Mouse (Mus musculus): ENCODE results near the gene Nrap. TPM values are rescaled to one million over a fixed set of nuclear protein-coding genes. Genes with fewer than 3 reads are reported as not detected.

Nrap gene
- polyA plus RNA-seq, 1 experiment from 2014 or later: 0.22 TPM

- no peaks in the 10 kb centered on the region for H3K27me3 ChIP-seq (replicated peaks; ENCODE audit: control insufficient read depth, insufficient read depth, low read length)
- ATAC-seq: no peak
- H3K27ac ChIP-seq (ENCODE audit: low read length): no peak within 1 kb of the TSS
- no peak within 1 kb of the TSS for H3K4me2 ChIP-seq (ENCODE audit: low read length)
- no peak within 1 kb of the TSS for H3K9ac ChIP-seq (replicated peaks; ENCODE audit: low read depth, low read length)
- H3K4me3 ChIP-seq (replicated peaks; ENCODE audit: low read length): no peak within 1 kb of the TSS
- 73% methylated on average over 7 of the region's 7 CpGs for WGBS
- H3K36me3 ChIP-seq (ENCODE audit: control insufficient read depth, insufficient read depth): no peaks in the 10 kb centered on the region
- peaks cover under 1% of the 10 kb centered on the region for H3K4me1 ChIP-seq (replicated peaks; ENCODE audit: control insufficient read depth, insufficient read depth, low read length)
- no peaks in the 10 kb centered on the region for H3K9me3 ChIP-seq (ENCODE audit: control insufficient read depth, low read length)
These were observed 103.0 kb downstream of the Nrap start, which contains the start of gene Habp2 for GRCm38 (mm10) chr19:56286866-56287265. TSS of gene Habp2 (plus strand) at chr19:56287137.

DNA sequence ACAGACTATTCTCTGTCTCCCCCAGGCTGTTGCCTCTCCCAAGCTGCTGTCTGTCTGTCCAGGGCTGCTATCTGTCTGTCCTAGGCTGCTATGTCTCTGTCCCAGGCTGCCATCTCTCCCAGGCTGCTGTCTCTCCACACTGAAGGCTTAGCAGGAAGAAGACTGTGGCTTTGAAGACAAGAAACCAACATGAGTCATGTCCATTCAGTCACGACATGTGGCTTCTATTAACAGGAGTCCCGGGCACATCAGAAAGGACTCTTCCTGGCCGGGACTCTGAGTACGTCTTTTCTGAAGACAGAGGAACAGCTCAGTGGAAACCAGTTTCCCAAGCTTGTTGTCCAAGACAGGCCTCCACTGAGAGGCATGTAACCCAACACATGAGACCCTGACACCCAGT is 104.6 kb downstream of the Nrap start:
- 80% methylated on average over 4 of the region's 4 CpGs for WGBS
- Histone ChIP-seq H3K4me3 (replicated peaks; ENCODE audit: low read length) (no peak overlapping the region), H3K4me2 (ENCODE audit: low read length) (no peak overlapping the region)

GRCm38 (mm10) chr19:56278366-56278765 is 111.5 kb downstream of the Nrap start:
- no peak overlapping the region for H3K9ac ChIP-seq (replicated peaks; ENCODE audit: low read depth, low read length)
- H3K36me3 ChIP-seq (ENCODE audit: control insufficient read depth, insufficient read depth): no peaks in the 10 kb centered on the region
- no peaks in the 10 kb centered on the region for H3K4me1 ChIP-seq (replicated peaks; ENCODE audit: control insufficient read depth, insufficient read depth, low read length)
- 88% methylated on average over 11 of the region's 11 CpGs for WGBS
- ATAC-seq: no peak
- no peaks in the 10 kb centered on the region for H3K27me3 ChIP-seq (replicated peaks; ENCODE audit: control insufficient read depth, insufficient read depth, low read length)
- H3K27ac ChIP-seq (ENCODE audit: low read length): no peak overlapping the region
- H3K4me2 ChIP-seq (ENCODE audit: low read length): no peak overlapping the region
- H3K4me3 ChIP-seq (replicated peaks; ENCODE audit: low read length): no peak overlapping the region
- no peaks in the 10 kb centered on the region for H3K9me3 ChIP-seq (ENCODE audit: control insufficient read depth, low read length)

More for the DNA sequence above, 104.6 kb downstream of the Nrap start:
- H3K36me3 ChIP-seq (ENCODE audit: control insufficient read depth, insufficient read depth): no peaks in the 10 kb centered on the region
- H3K9me3 ChIP-seq (ENCODE audit: control insufficient read depth, low read length): no peaks in the 10 kb centered on the region
- no peak overlapping the region for H3K9ac ChIP-seq (replicated peaks; ENCODE audit: low read depth, low read length)
- no peak overlapping the region for H3K27ac ChIP-seq (ENCODE audit: low read length)
- no peak for ATAC-seq
- no peaks in the 10 kb centered on the region for H3K4me1 ChIP-seq (replicated peaks; ENCODE audit: control insufficient read depth, insufficient read depth, low read length)
- H3K27me3 ChIP-seq (replicated peaks; ENCODE audit: control insufficient read depth, insufficient read depth, low read length): no peaks in the 10 kb centered on the region

GRCm38 (mm10) chr19:56277951-56278350 is 111.9 kb downstream of the Nrap start:
- Histone ChIP-seq H3K27me3 (replicated peaks; ENCODE audit: control insufficient read depth, insufficient read depth, low read length) (no peaks in the 10 kb centered on the region), H3K27ac (ENCODE audit: low read length) (no peak overlapping the region), H3K4me2 (ENCODE audit: low read length) (no peak overlapping the region), H3K36me3 (ENCODE audit: control insufficient read depth, insufficient read depth) (no peaks in the 10 kb centered on the region), H3K4me3 (replicated peaks; ENCODE audit: low read length) (no peak overlapping the region), H3K4me1 (replicated peaks; ENCODE audit: control insufficient read depth, insufficient read depth, low read length) (no peaks in the 10 kb centered on the region), H3K9me3 (ENCODE audit: control insufficient read depth, low read length) (no peaks in the 10 kb centered on the region), H3K9ac (replicated peaks; ENCODE audit: low read depth, low read length) (no peak overlapping the region)
- 81% methylated on average over 4 of the region's 4 CpGs for WGBS
- no peak for ATAC-seq

- Histone ChIP-seq H3K4me1 (replicated peaks; ENCODE audit: control insufficient read depth, insufficient read depth, low read length) (no peaks in the 10 kb centered on the region), H3K9me3 (ENCODE audit: control insufficient read depth, low read length) (no peaks in the 10 kb centered on the region), H3K27me3 (replicated peaks; ENCODE audit: control insufficient read depth, insufficient read depth, low read length) (no peaks in the 10 kb centered on the region), H3K4me3 (replicated peaks; ENCODE audit: low read length) (no peak overlapping the region), H3K27ac (ENCODE audit: low read length) (no peak overlapping the region), H3K4me2 (ENCODE audit: low read length) (no peak overlapping the region), H3K36me3 (ENCODE audit: control insufficient read depth, insufficient read depth) (no peaks in the 10 kb centered on the region), H3K9ac (replicated peaks; ENCODE audit: low read depth, low read length) (no peak overlapping the region)
- ATAC-seq: no peak
- 58% methylated on average over 3 of the region's 3 CpGs for WGBS
These were observed 112.6 kb downstream of the Nrap start for GRCm38 (mm10) chr19:56277140-56277804.

- H3K9ac ChIP-seq (replicated peaks; ENCODE audit: low read depth, low read length): no peak overlapping the region
- no peak overlapping the region for H3K27ac ChIP-seq (ENCODE audit: low read length)
- no peaks in the 10 kb centered on the region for H3K36me3 ChIP-seq (ENCODE audit: control insufficient read depth, insufficient read depth)
- 89% methylated on average over 8 of the region's 8 CpGs for WGBS
- no peaks in the 10 kb centered on the region for H3K9me3 ChIP-seq (ENCODE audit: control insufficient read depth, low read length)
- no peak overlapping the region for H3K4me2 ChIP-seq (ENCODE audit: low read length)
- no peaks in the 10 kb centered on the region for H3K27me3 ChIP-seq (replicated peaks; ENCODE audit: control insufficient read depth, insufficient read depth, low read length)
- no peak overlapping the region for H3K4me3 ChIP-seq (replicated peaks; ENCODE audit: low read length)
- ATAC-seq: no peak
- H3K4me1 ChIP-seq (replicated peaks; ENCODE audit: control insufficient read depth, insufficient read depth, low read length): no peaks in the 10 kb centered on the region
These were observed 117.8 kb downstream of the Nrap start for GRCm38 (mm10) chr19:56272081-56272480.

Other genes with a start within 250 kb of the Nrap start
- 0.20 TPM in 1 of 2 replicates, not detected in the other for gene Habp2, start 102.9 kb downstream of the Nrap start, polyA plus RNA-seq (2015; fragmentation: Nextera tagmentation; extraction: Ambion mirVana)
- gene Casp7, start 7.1 kb upstream of the Nrap start, polyA plus RNA-seq (2015; fragmentation: Nextera tagmentation; extraction: Ambion mirVana): 15.1 and 17.2 TPM in 2 replicates
- 0.09 and 0.21 TPM in 2 replicates for gene Plekhs1, start 71.6 kb upstream of the Nrap start, polyA plus RNA-seq (2015; fragmentation: Nextera tagmentation; extraction: Ambion mirVana)
- 13.7 and 15.6 TPM in 2 replicates for gene Dclre1a, start 158.2 kb upstream of the Nrap start, polyA plus RNA-seq (2015; fragmentation: Nextera tagmentation; extraction: Ambion mirVana)
- 10.6 and 12.4 TPM in 2 replicates for gene Nhlrc2, start 158.2 kb upstream of the Nrap start, polyA plus RNA-seq (2015; fragmentation: Nextera tagmentation; extraction: Ambion mirVana)

All from forebrain, embryonic 16.5 days (tissue).